Mouse (Mus musculus) myocyte (in vitro differentiated cells): ENCODE data around the gene Impg1. TPM values are rescaled to one million over a fixed set of nuclear protein-coding genes. Genes with fewer than 3 reads are reported as not detected.

Experiments
- H3K27me3 ChIP-seq: one replicate; pipeline ENCODE4 v1.6.1; 2011; ENCODE audit not compliant: control insufficient read depth, insufficient read depth, insufficient read length
- H3K36me3 ChIP-seq: one replicate; pipeline ENCODE4 v1.6.1; 2011; ENCODE audit not compliant: control insufficient read depth, insufficient read depth
- H3K4me2 ChIP-seq: one replicate; pipeline ENCODE4 v1.6.1; 2011; ENCODE audit warnings: low read depth, control low read depth
- H3K4me3 ChIP-seq: one replicate; pipeline ENCODE4 v1.5.1; 2011; ENCODE audit warnings: mild to moderate bottlenecking, control low read depth, moderate library complexity
- H3K79me2 ChIP-seq: one replicate; pipeline ENCODE4 v1.6.1; 2011; ENCODE audit not compliant: control insufficient read depth, insufficient read depth
- H3ac ChIP-seq: one replicate; pipeline ENCODE4 v1.6.1; 2011; ENCODE audit not compliant: control insufficient read depth, insufficient read length
- CEBPB ChIP-seq: IDR thresholded peaks from 2 replicates; pipeline ENCODE4 v1.6.1; 2011; ENCODE audit warnings: mild to moderate bottlenecking, moderate library complexity; ENCODE audit not compliant: poor library complexity, insufficient read depth, severe bottlenecking
- E2F4 ChIP-seq: IDR thresholded peaks from one replicate; pipeline ENCODE4 v1.6.1; 2011; ENCODE audit warnings: mild to moderate bottlenecking, control low read depth, moderate library complexity; ENCODE audit not compliant: insufficient read depth
- MAX ChIP-seq: IDR thresholded peaks from one replicate; pipeline ENCODE4 v1.6.1; 2011; ENCODE audit warnings: low read depth, mild to moderate bottlenecking, control low read depth
- MYOD1 ChIP-seq, 3 experiments: IDR thresholded peaks; one replicate each; pipeline ENCODE4 v1.6.1; 2011; ENCODE audit warnings: control low read depth in 2 of 3, low read depth in 2 of 3, mild to moderate bottlenecking in 2 of 3, moderate library complexity in 1 of 3; ENCODE audit not compliant: insufficient read length in 2 of 3, control insufficient read depth in 1 of 3
- MYOG ChIP-seq, 3 experiments: IDR thresholded peaks; one replicate each; pipeline ENCODE4 v1.6.1; 2011; ENCODE audit warnings: control low read depth in 2 of 3, low read depth in 2 of 3, mild to moderate bottlenecking in 2 of 3; ENCODE audit not compliant: insufficient read length in 2 of 3, control insufficient read depth in 1 of 3, insufficient read depth in 1 of 3
- POLR2A ChIP-seq: IDR thresholded peaks from one replicate; pipeline ENCODE4 v1.6.1; 2011; ENCODE audit warnings: low read depth, mild to moderate bottlenecking, control low read depth, moderate library complexity; ENCODE audit not compliant: insufficient read length
- POLR2AphosphoS2 ChIP-seq: IDR thresholded peaks from one replicate; pipeline ENCODE4 v1.6.1; 2011; ENCODE audit warnings: low read depth, control low read depth; ENCODE audit not compliant: insufficient read length
- REST ChIP-seq: IDR thresholded peaks from one replicate; pipeline ENCODE4 v1.6.1; 2011; ENCODE audit warnings: mild to moderate bottlenecking, control low read depth, moderate library complexity; ENCODE audit not compliant: insufficient read depth, insufficient read length
- SRF ChIP-seq: IDR thresholded peaks from one replicate; pipeline ENCODE4 v1.6.1; 2011; ENCODE audit warnings: low read depth; ENCODE audit not compliant: control insufficient read depth, insufficient read length
- TCF12 ChIP-seq: IDR thresholded peaks from one replicate; pipeline ENCODE4 v1.6.1; 2011; ENCODE audit warnings: mild to moderate bottlenecking, control low read depth; ENCODE audit not compliant: poor library complexity, insufficient read depth, severe bottlenecking
- TCF3 ChIP-seq: IDR thresholded peaks from one replicate; pipeline ENCODE4 v1.6.1; 2011; ENCODE audit warnings: low read depth, control low read depth; ENCODE audit not compliant: insufficient read length
- USF1 ChIP-seq: IDR thresholded peaks from one replicate; pipeline ENCODE4 v1.6.1; 2011; ENCODE audit warnings: low read depth, mild to moderate bottlenecking, control low read depth, moderate library complexity
- polyA plus RNA-seq: library from polyadenylated mRNA; unstranded; fragments of >200 nt; fragmentation: generic; extraction: Trizol; gene quantifications from one replicate; pipeline ENCODE4 v1.2.1, GENCODE M21; 2012; ENCODE audit warnings: missing spikeins

The Impg1 gene
- polyA plus RNA-seq, 1 experiment, result not detected

DNA sequence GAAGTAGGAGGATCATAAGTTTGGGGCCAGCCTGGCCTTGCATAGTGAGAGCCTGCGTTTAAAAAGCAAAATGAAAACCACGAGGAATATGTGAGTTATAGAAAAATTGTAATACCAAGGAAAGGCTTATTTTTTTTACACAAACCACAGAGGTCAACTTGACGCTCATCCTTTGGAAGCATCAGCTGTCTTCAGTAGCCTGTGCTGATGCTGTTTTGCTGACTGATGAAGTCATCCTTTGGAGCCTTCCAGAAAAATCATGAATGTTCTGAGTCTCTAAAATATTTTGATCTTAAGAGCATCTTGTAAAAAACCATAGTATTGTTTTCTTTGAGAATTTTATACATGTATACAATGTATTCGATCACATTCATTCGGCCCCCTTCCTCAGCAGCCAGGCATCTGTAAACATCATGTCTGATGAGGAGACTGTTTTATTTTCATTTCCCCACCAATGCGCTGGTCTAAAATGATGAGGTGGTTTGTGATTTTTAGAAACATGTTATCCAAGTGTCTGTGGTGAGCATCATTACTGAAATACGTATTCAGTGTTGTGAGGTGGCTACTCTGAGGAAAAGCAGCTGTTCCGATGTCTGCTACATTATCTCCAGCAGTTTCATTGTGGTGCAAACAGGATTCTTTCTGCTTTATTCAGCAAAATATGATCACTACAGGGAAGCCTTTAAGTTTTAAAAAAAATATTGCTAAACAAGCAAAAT is 190.1 kb downstream of the Impg1 start:
- no peak overlapping the region for H3ac ChIP-seq
- no peaks in the 10 kb centered on the region for H3K36me3 ChIP-seq
- H3K4me2 ChIP-seq, result peak overlapping the region; percentile 21
- TF ChIP-seq MYOG (IDR thresholded peaks at IDR 0.05; ENCODE audit: control insufficient read depth in 1 of 3, insufficient read depth in 1 of 3, insufficient read length in 2 of 3, low read depth in 2 of 3) (no peak), POLR2AphosphoS2 (no peak), CEBPB (no peak), MAX (no peak), MYOD1 (IDR thresholded peaks at IDR 0.05; ENCODE audit: control insufficient read depth in 1 of 3, insufficient read length in 2 of 3, low read depth in 2 of 3) (peak in 2 of 3 experiments; percentile 56 to 61), POLR2A (no peak)
- H3K27me3 ChIP-seq, result no peaks in the 10 kb centered on the region
- H3K4me3 ChIP-seq, result no peak overlapping the region
- no peaks in the 10 kb centered on the region for H3K79me2 ChIP-seq

DNA sequence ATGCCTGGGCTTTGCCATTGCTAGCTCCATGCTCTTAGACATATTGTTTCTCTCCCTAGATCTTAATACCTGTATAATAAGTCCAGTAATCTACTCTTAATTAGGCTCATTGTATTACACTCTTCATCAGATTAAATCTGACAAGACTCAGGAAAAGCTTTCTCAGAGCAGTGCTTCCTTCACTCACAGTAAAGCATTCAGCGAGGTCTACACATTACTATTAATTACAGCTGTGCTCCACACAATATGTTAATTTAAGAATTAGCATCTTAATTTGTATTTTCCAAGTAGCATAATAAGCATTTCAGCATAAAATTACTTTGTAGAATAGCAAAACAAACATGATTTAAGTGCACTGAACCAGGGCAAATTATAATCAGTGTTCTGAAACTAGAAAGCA is 192.3 kb downstream of the Impg1 start:
- H3K27me3 ChIP-seq, result no peaks in the 10 kb centered on the region
- no peak overlapping the region for H3K4me3 ChIP-seq
- TF ChIP-seq REST (no peak), E2F4 (no peak), POLR2AphosphoS2 (no peak), USF1 (no peak), MYOD1 (IDR thresholded peaks at IDR 0.05; ENCODE audit: control insufficient read depth in 1 of 3, insufficient read length in 2 of 3, low read depth in 2 of 3) (no peak), POLR2A (no peak), MAX (no peak), MYOG (IDR thresholded peaks at IDR 0.05; ENCODE audit: control insufficient read depth in 1 of 3, insufficient read depth in 1 of 3, insufficient read length in 2 of 3, low read depth in 2 of 3) (no peak), TCF12 (no peak), TCF3 (no peak), SRF (no peak), CEBPB (no peak)
- H3ac ChIP-seq, result no peak overlapping the region
- H3K4me2 ChIP-seq, result no peak overlapping the region
- H3K36me3 ChIP-seq, result peaks cover 5% of the 10 kb centered on the region
- no peaks in the 10 kb centered on the region for H3K79me2 ChIP-seq

DNA sequence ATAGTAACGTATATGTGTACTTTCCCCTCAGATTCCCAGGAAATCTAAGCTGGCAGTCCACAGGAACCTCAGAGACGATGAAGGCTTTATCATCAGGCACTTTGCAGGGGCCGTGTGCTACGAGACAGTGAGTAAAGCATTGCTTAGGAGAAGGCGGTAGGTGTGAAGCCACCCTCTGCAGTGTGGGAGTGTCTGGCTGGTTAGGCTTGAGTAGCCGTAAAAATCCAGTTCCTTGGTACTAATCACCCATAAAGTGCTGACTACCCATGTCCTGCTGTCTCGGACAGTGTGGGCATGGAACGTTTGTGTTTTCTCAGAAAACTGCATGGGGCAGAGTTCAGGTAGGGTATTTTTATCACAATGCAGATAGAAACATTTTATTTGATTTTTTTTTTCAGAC is 195.7 kb downstream of the Impg1 start:
- Histone ChIP-seq H3K27me3 (no peaks in the 10 kb centered on the region), H3K4me3 (no peak overlapping the region), H3K79me2 (no peaks in the 10 kb centered on the region), H3K4me2 (no peak overlapping the region), H3K36me3 (peaks cover 5% of the 10 kb centered on the region), H3ac (no peak overlapping the region)
- TF ChIP-seq E2F4, result no peak
- TF ChIP-seq MYOG (IDR thresholded peaks at IDR 0.05; ENCODE audit: control insufficient read depth in 1 of 3, insufficient read depth in 1 of 3, insufficient read length in 2 of 3, low read depth in 2 of 3), result no peak
- no peak for TF ChIP-seq MAX
- no peak for TF ChIP-seq REST
- no peak for TF ChIP-seq POLR2AphosphoS2
- no peak for TF ChIP-seq TCF3
- TF ChIP-seq USF1, result no peak
- TF ChIP-seq MYOD1 (IDR thresholded peaks at IDR 0.05; ENCODE audit: control insufficient read depth in 1 of 3, insufficient read length in 2 of 3, low read depth in 2 of 3), result no peak
- no peak for TF ChIP-seq CEBPB
- no peak for TF ChIP-seq TCF12
- TF ChIP-seq POLR2A, result no peak
- TF ChIP-seq SRF, result no peak

DNA sequence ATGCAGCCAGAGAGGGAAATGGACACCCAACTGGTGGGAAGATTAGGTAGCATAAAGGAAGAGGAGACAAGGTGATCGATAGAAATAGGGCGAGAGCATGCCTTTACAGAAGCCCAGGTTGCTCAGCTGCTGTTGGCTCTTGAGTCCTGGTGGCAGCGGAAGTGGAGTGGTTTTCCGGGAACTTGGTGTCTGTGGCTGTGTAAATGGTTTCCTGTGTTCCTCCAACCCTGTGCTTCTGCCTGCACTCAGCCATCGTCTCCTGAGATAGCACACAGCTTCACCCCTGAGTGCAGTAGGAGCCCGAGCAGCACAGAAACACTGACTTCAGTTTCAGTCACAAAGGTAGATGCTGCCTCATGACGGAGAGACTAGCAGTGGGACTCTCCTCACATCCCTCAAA is 198.8 kb downstream of the Impg1 start:
- TF ChIP-seq POLR2AphosphoS2 (no peak), CEBPB (no peak), MAX (no peak), MYOG (IDR thresholded peaks at IDR 0.05; ENCODE audit: control insufficient read depth in 1 of 3, insufficient read depth in 1 of 3, insufficient read length in 2 of 3, low read depth in 2 of 3) (no peak), SRF (no peak), USF1 (no peak), TCF3 (no peak), MYOD1 (IDR thresholded peaks at IDR 0.05; ENCODE audit: control insufficient read depth in 1 of 3, insufficient read length in 2 of 3, low read depth in 2 of 3) (no peak), REST (no peak), POLR2A (no peak)
- Histone ChIP-seq H3K4me3 (no peak overlapping the region), H3K36me3 (peaks cover 5% of the 10 kb centered on the region), H3K27me3 (no peaks in the 10 kb centered on the region), H3K4me2 (no peak overlapping the region), H3K79me2 (no peaks in the 10 kb centered on the region), H3ac (no peak overlapping the region)

DNA sequence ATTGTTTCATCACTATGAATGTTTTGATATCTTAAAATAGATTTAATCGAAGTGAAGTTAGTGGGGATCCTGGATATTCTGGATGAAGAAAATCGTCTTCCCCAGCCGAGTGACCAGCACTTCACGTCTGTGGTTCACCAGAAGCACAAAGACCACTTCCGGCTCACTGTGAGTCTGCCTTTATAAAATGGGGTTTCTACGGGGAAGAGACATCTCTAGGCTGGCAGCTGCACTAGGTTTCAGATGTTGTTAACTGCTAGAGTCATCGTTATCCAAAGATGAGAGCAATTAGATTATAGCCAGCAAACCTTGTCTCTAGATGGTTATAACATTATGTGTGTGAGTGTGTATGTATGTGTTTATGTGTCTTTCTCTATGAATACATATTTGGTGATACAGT is 199.2 kb downstream of the Impg1 start:
- no peaks in the 10 kb centered on the region for H3K27me3 ChIP-seq
- no peaks in the 10 kb centered on the region for H3K79me2 ChIP-seq
- no peak overlapping the region for H3K4me3 ChIP-seq
- H3K36me3 ChIP-seq, result peaks cover 5% of the 10 kb centered on the region
- TF ChIP-seq MAX, result no peak
- TF ChIP-seq USF1, result no peak
- no peak for TF ChIP-seq TCF3
- TF ChIP-seq MYOG (IDR thresholded peaks at IDR 0.05; ENCODE audit: control insufficient read depth in 1 of 3, insufficient read depth in 1 of 3, insufficient read length in 2 of 3, low read depth in 2 of 3), result no peak
- TF ChIP-seq TCF12, result no peak
- TF ChIP-seq CEBPB, result no peak
- H3ac ChIP-seq, result no peak overlapping the region
- H3K4me2 ChIP-seq, result no peak overlapping the region
